Mouse (Mus musculus): Measurements from ENCODE around the gene Ak9.

Ak9 gene

GRCm38 (mm10) chr10:41303639-41304444 lies at the start of gene Ak9:
Gene Ak9, plus strand, starts transcription at chr10:41303980.
- peak; percentile 70 for DNase-seq (ENCODE audit: low read depth, low spot score)

- DNase-seq (ENCODE audit: low read depth, low spot score): no peak
Observed at GRCm38 (mm10) chr10:41260243-41261006, 43.4 kb upstream of the Ak9 start.

GRCm38 (mm10) chr10:41261218-41261617 lies 42.6 kb upstream of the Ak9 start:
- no peak for DNase-seq (ENCODE audit: low read depth, low spot score)

GRCm38 (mm10) chr10:41261889-41262288 lies 41.9 kb upstream of the Ak9 start:
- no peak for DNase-seq (ENCODE audit: low read depth, low spot score)

- no peak for DNase-seq (ENCODE audit: low read depth, low spot score)
Observed at GRCm38 (mm10) chr10:41271860-41272259, 31.9 kb upstream of the Ak9 start.

GRCm38 (mm10) chr10:41274871-41275270 lies 28.9 kb upstream of the Ak9 start:
- DNase-seq (ENCODE audit: low read depth, low spot score): no peak

GRCm38 (mm10) chr10:41278808-41279207 lies 25.0 kb upstream of the Ak9 start:
- DNase-seq (ENCODE audit: low read depth, low spot score): no peak

- no peak for DNase-seq (ENCODE audit: low read depth, low spot score)
Observed at GRCm38 (mm10) chr10:41280177-41280576, 23.6 kb upstream of the Ak9 start.

GRCm38 (mm10) chr10:41280796-41281195 lies 23.0 kb upstream of the Ak9 start:
- no peak for DNase-seq (ENCODE audit: low read depth, low spot score)

- DNase-seq (ENCODE audit: low read depth, low spot score): no peak
Observed at GRCm38 (mm10) chr10:41282086-41282485, 21.7 kb upstream of the Ak9 start.

- no peak for DNase-seq (ENCODE audit: low read depth, low spot score)
Observed at GRCm38 (mm10) chr10:41287618-41288017, 16.2 kb upstream of the Ak9 start.

- DNase-seq (ENCODE audit: low read depth, low spot score): no peak
Observed at GRCm38 (mm10) chr10:41288074-41288473, 15.7 kb upstream of the Ak9 start.

- DNase-seq (ENCODE audit: low read depth, low spot score): peak; percentile 77
Observed at GRCm38 (mm10) chr10:41288771-41289415, 14.9 kb upstream of the Ak9 start.

GRCm38 (mm10) chr10:41291021-41291420 lies 12.8 kb upstream of the Ak9 start:
- no peak for DNase-seq (ENCODE audit: low read depth, low spot score)

- no peak for DNase-seq (ENCODE audit: low read depth, low spot score)
Observed at GRCm38 (mm10) chr10:41293019-41293418, 10.8 kb upstream of the Ak9 start.

GRCm38 (mm10) chr10:41294734-41295133 lies 9.0 kb upstream of the Ak9 start:
- no peak for DNase-seq (ENCODE audit: low read depth, low spot score)

GRCm38 (mm10) chr10:41295145-41295544 lies 8.6 kb upstream of the Ak9 start:
- DNase-seq (ENCODE audit: low read depth, low spot score): peak; percentile 46

- DNase-seq (ENCODE audit: low read depth, low spot score): no peak
Observed at GRCm38 (mm10) chr10:41300161-41300560, 3.6 kb upstream of the Ak9 start.

- DNase-seq (ENCODE audit: low read depth, low spot score): peak; percentile 78
Observed at GRCm38 (mm10) chr10:41302689-41303431, 920 bp upstream of the Ak9 start, which contains the start of gene Fig4. Gene Fig4, minus strand, starts transcription at chr10:41303260.

GRCm38 (mm10) chr10:41304961-41305455 lies 1.2 kb downstream of the Ak9 start:
- DNase-seq (ENCODE audit: low read depth, low spot score): no peak

GRCm38 (mm10) chr10:41308205-41308604 lies 4.4 kb downstream of the Ak9 start:
- DNase-seq (ENCODE audit: low read depth, low spot score): no peak

Measured in retina, adult 2 months (tissue).